ENCODE assay signal across 12 mouse cellular contexts in genomic region chr6:67116306-67116705, GRCm38 (mm10).
"Had no signal": no experiment of that assay in that cellular context is flagged by ENCODE, and none has a peak within 500 bp of the region (broad histone marks: within the 10 kb centered on the region; RNA-seq: fewer than 3 reads in every experiment).

No protein-coding gene starts in this region.

- H3K4me2 ChIP-seq: lung, embryonic 14.5 days; midbrain, embryonic 13.5 days; midbrain, embryonic 15.5 days; neural tube, embryonic 12.5 days; stomach, embryonic 15.5 days had no signal

- ATAC-seq: midbrain, embryonic 15.5 days had no signal

- H3K4me3 ChIP-seq: midbrain, embryonic 10.5 days; midbrain, embryonic 13.5 days; midbrain, embryonic 15.5 days; neural tube, embryonic 12.5 days; stomach, embryonic 15.5 days had no signal

- H3K36me3 ChIP-seq: midbrain, embryonic 10.5 days; midbrain, embryonic 13.5 days; midbrain, embryonic 15.5 days; neural tube, embryonic 12.5 days; stomach, embryonic 15.5 days had no signal

- H3K27me3 ChIP-seq: midbrain, embryonic 15.5 days; stomach, embryonic 15.5 days had no signal

- H3K27ac ChIP-seq: midbrain, embryonic 10.5 days; midbrain, embryonic 13.5 days; midbrain, embryonic 15.5 days; neural tube, embryonic 12.5 days; stomach, embryonic 15.5 days; stomach, postnatal 0 days had no signal

- H3K9ac ChIP-seq: lung, embryonic 14.5 days; midbrain, embryonic 13.5 days; midbrain, embryonic 15.5 days; neural tube, embryonic 12.5 days; stomach, embryonic 15.5 days had no signal

- H3K9me3 ChIP-seq: midbrain, embryonic 10.5 days; midbrain, embryonic 13.5 days; midbrain, embryonic 15.5 days; neural tube, embryonic 12.5 days; stomach, embryonic 15.5 days had no signal

- DNase-seq: lung, adult 18-20 months; lung, postnatal 10 days; lung, postnatal 4 days; right cerebral cortex, postnatal 14 days; thymus, adult 2 months had no signal
